Mouse (Mus musculus) mouse embryonic stem cell (cell line): ENCODE measurements around the gene Vmn2r83.

Experiments used
- in situ Hi-C, 2 experiments: fragments of 300-500 bp; cut with MboI; formaldehyde crosslinking; loops; 1 replicate in 1 of 2; 3 replicates in 1 of 2; pipeline ENCODE4 v1.14.3; 2019 to 2020; ENCODE audit warnings: low sequenced_read_pairs in 2 of 2, low pct_unique_long_range_greater_than_20kb in 1 of 2, mixed read lengths in 1 of 2; ENCODE audit not compliant: unreplicated experiment in 1 of 2

Vmn2r83 gene

GRCm38 (mm10) chr10:79535431-79535830, 66.9 kb downstream of the Vmn2r83 start:
- in situ Hi-C loops = no loop called here

DNA sequence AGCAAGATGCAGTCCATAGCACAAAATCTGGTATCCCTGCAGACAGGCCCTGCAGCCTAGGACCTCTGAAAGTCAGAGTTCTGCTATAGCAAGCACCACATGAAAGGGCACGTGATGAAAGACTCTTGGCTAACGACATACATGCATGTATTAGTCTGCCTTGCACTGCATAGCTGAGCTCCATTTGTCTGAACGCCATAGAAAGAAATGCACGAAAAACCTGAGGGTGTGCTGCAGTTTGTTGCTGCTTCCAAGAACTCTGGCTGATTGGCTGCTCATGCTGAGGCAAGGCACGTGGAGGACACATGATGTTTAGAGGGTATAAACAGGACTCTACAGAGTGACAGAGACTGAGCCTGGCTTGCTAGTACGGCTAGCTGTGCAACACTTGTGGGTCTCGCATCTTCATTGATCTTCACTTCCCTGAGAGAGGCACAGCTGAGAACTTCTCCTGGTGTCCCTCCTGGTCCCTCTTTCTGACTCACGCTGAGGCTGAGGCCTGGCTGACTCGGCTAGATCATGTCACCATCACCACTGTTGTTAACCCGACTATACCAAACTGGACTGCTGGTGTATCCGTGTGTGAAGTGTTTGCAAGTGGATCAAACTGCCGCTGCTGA, 68.0 kb downstream of the Vmn2r83 start:
- in situ Hi-C loops = no loop called here

GRCm38 (mm10) chr10:79537271-79537670, 68.7 kb downstream of the Vmn2r83 start:
- in situ Hi-C loops = no loop called here

DNA sequence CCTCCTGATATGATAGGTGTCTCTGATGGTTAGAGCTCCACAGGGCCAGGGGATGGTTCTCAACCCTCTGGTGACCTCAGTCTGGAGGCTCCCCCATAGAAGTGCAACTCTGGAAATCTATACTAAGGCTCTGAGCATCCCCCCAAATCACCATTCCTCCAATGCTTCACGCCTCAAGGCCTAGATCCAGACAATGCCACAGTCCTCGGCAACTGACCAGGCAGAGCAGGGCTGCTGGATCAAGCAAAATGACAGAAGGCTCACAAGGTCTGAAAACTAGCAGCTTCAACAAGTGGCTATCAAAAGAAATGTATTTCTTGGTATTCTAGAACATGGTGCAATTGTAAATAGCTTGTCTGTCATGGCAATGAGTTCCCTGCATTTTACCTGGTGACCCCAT, 69.2 kb downstream of the Vmn2r83 start:
- in situ Hi-C loops = no loop called here

DNA sequence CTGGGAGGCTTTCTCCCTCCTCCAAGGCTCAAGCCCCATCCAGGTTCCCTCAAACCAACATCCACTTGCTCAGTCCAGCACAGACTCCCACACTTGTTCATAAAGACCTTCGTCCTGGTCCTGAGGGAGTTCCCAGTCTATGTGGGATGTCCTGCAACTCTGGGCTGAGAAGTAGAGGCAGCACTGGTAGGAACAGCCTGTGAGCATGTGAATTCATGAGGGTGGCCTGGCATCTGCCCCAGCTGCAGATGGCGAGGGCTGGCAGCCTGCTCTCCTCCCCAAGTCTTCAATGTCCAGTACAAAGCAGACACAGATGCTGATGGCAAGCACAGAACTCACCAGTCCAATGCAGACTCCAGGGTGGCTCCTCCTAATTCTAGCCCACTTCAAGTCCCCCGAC, 69.8 kb downstream of the Vmn2r83 start:
- in situ Hi-C loops = no loop called here

DNA sequence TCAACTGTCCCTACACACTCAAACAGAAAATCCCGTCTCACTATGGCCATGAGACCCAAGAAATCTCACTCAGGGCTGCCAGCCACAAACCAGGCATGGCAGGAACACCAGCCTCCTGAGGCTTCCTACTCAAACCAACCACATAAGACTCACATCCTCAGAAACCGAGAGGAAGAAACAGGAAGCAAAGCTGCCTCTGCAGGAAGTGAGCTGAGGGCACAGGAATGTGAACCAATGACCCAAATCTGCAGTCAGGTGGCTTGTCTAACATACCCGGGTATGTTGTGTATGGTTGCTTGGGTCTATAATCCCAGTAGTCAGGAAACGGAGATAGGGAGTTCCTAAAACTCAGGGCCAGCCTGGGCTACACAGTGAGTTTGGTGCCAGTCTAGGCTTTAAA, 70.3 kb downstream of the Vmn2r83 start:
- in situ Hi-C loops = no loop called here

- in situ Hi-C loops = no loop called here
These were observed 71.4 kb downstream of the Vmn2r83 start for GRCm38 (mm10) chr10:79539701-79540495.

GRCm38 (mm10) chr10:79540746-79541145, 72.2 kb downstream of the Vmn2r83 start:
- in situ Hi-C loops = no loop called here

DNA sequence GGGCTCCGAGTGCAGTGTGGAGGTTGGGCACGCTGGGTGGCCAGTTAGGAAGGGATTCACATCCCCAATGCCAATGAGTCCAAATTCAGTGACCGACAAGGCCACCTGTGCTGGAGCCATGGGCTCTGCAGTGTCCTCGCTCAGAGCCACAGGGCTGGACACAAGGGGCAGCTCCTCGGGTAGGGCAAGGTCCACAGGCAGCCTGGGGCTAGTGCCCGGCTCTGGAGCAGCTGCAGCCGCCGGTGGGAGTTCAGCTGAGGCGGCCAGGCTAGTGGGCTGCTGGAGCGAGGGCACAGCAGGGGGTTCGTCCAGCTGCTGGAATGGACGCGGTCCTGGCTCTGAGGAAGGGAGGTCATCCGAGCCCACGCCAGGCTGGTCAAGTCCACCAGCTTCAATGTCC, 73.0 kb downstream of the Vmn2r83 start:
- in situ Hi-C loops = no loop called here

DNA sequence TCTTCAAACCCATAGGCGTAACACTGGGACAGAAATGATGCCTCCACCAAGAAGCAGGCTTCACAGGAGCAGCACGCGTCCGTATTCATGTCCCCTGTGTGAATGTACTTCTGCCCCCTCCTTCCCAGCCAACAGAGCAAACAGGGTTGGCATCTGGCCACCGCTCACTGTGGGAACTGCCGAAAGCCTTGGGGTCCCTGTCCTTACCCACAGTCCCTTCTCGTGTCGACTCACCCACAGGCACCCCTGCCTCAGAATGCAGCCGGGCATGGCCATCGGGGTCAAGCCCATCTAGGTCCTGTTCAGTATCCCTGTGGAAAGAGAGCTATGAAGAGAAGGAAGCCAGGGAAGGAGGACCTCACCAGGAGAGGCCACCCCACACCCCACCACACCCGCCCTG, 73.6 kb downstream of the Vmn2r83 start:
- in situ Hi-C loops = no loop called here
